Mouse (Mus musculus): ENCODE measurements at regions not wholly inside any gene's neighbourhood (a gene's known extent, or its start where the extent isn't known, plus 50 kb on each side); places are given as distances from the start of the nearest gene placed in this dataset.

DNA sequence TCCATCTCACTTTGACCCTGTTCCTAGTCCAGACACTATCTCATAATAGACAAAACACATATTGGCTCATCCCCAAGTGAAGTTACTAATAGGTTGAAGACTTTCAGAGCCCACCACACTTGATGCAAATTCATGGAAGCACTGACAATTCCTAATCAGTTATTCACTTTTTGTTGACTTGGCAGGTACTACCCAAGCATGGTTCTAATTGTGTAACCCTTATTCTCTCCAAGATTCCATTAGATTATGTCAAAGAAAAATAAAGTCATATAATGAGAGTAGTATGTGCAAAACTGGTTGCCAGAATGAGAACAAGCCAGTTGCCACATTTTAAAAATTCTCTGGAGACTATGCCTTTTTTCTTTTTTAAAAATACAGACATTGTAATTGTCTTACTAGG, 426.7 kb upstream of the Pik3r1 start:
- Histone ChIP-seq H3K4me2 (ENCODE audit: low read depth, low read length) (no peak overlapping the region), H3K9me3 (ENCODE audit: low read length) (no peaks in the 10 kb centered on the region), H3K27me3 (ENCODE audit: insufficient read depth, low read length) (no peaks in the 10 kb centered on the region), H3K4me3 (ENCODE audit: low read depth, low read length) (no peak overlapping the region), H3K4me1 (ENCODE audit: insufficient read depth) (no peaks in the 10 kb centered on the region), H3K36me3 (replicated peaks; ENCODE audit: insufficient read depth, low read length) (no peaks in the 10 kb centered on the region), H3K9ac (replicated peaks) (no peak overlapping the region), H3K27ac (ENCODE audit: low read depth) (no peak overlapping the region)
- ATAC-seq, result no peak
- DNase-seq, result no peak
- no peak for TF ChIP-seq CTCF (IDR thresholded peaks at IDR 0.05; ENCODE audit: low read depth)
- no peak for TF ChIP-seq EP300 (IDR thresholded peaks at IDR 0.05; ENCODE audit: low read depth)

DNA sequence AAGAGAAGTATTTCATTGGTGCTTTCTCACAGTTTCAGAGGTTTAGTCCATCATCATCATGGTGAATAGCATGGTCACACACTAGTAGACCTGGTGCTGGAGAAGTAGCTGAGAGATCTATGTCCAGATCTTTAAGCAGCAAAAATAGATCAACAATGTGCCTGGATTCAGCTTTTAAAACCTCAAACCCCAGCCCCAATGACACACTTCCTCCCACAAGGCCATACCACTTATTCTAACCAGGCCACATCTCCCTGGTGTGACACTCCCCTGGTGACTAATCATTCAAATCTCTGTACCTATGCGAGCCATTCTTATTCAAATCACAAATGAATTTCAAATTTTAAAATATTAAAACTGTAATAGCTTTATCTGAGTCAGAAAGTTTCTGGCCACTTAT, 434.3 kb upstream of the Pik3r1 start:
- ATAC-seq (no peak), DNase-seq (no peak)
- Histone ChIP-seq H3K4me1 (ENCODE audit: insufficient read depth) (no peaks in the 10 kb centered on the region), H3K9ac (replicated peaks) (no peak overlapping the region), H3K36me3 (replicated peaks; ENCODE audit: insufficient read depth, low read length) (no peaks in the 10 kb centered on the region), H3K9me3 (ENCODE audit: low read length) (no peaks in the 10 kb centered on the region), H3K4me3 (ENCODE audit: low read depth, low read length) (no peak overlapping the region), H3K27me3 (ENCODE audit: insufficient read depth, low read length) (no peaks in the 10 kb centered on the region), H3K4me2 (ENCODE audit: low read depth, low read length) (no peak overlapping the region), H3K27ac (ENCODE audit: low read depth) (no peak overlapping the region)
- no peak for TF ChIP-seq CTCF (IDR thresholded peaks at IDR 0.05; ENCODE audit: low read depth)
- TF ChIP-seq EP300 (IDR thresholded peaks at IDR 0.05; ENCODE audit: low read depth), result no peak
- 76% methylated on average over 1 of the region's 1 CpGs for WGBS (ENCODE audit: insufficient replicate concordance)

DNA sequence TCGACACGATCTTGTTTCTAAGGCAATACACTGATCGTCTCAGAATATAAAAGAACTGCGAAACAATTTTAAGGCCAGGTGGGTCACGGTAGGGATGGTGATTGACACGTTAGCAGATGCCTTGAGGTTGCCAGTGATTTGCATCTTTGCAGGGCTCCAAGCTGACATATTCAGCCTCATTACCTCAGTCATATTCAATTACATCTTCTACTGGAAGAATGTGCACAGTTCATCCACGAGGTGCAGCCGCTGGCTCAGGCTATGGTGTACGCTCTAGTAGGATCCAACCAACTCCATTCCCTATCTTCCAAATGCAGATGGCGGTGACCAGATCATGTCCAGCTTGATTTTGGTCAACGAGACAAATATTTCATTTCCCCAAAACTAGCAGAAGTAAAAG, 450.5 kb upstream of the Pik3r1 start:
- H3K4me3 ChIP-seq (ENCODE audit: low read depth, low read length), result no peak overlapping the region
- no peak overlapping the region for H3K4me2 ChIP-seq (ENCODE audit: low read depth, low read length)
- DNase-seq (no peak), ATAC-seq (no peak)
- H3K9me3 ChIP-seq (ENCODE audit: low read length), result no peaks in the 10 kb centered on the region
- WGBS (ENCODE audit: insufficient replicate concordance), result 85% methylated on average over 11 of the region's 11 CpGs
- no peak for TF ChIP-seq EP300 (IDR thresholded peaks at IDR 0.05; ENCODE audit: low read depth)
- TF ChIP-seq CTCF (IDR thresholded peaks at IDR 0.05; ENCODE audit: low read depth), result no peak
- no peak overlapping the region for H3K9ac ChIP-seq (replicated peaks)
- no peaks in the 10 kb centered on the region for H3K36me3 ChIP-seq (replicated peaks; ENCODE audit: insufficient read depth, low read length)
- H3K4me1 ChIP-seq (ENCODE audit: insufficient read depth), result no peaks in the 10 kb centered on the region
- H3K27me3 ChIP-seq (ENCODE audit: insufficient read depth, low read length), result no peaks in the 10 kb centered on the region
- no peak overlapping the region for H3K27ac ChIP-seq (ENCODE audit: low read depth)

DNA sequence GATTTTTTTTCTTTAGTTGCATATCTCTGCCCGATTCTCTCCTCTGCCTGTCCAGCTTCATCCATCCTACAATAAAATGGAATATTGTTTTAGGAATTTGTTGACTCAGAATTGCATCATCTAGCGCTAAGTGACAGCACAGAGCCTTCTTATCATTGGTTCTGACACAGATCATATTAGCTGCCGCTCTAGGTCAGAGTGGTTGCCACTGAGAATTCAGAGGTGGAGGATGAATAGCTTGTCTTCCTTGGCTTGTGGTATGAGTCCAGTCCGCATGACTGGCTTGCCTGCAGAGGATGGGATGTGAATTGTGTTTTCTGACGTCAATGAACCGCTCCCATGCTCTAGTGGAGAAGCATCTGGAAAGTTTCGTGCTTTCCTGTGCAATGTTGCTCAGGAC, 462.3 kb upstream of the Cd180 start:
- Histone ChIP-seq H3K4me3 (ENCODE audit: low read depth, low read length) (no peak overlapping the region), H3K4me2 (ENCODE audit: low read depth, low read length) (no peak overlapping the region), H3K36me3 (replicated peaks; ENCODE audit: insufficient read depth, low read length) (no peaks in the 10 kb centered on the region), H3K4me1 (ENCODE audit: insufficient read depth) (no peaks in the 10 kb centered on the region), H3K9ac (replicated peaks) (no peak overlapping the region), H3K9me3 (ENCODE audit: low read length) (no peaks in the 10 kb centered on the region), H3K27ac (ENCODE audit: low read depth) (no peak overlapping the region), H3K27me3 (ENCODE audit: insufficient read depth, low read length) (no peaks in the 10 kb centered on the region)
- no peak for TF ChIP-seq CTCF (IDR thresholded peaks at IDR 0.05; ENCODE audit: low read depth)
- no peak for TF ChIP-seq EP300 (IDR thresholded peaks at IDR 0.05; ENCODE audit: low read depth)
- WGBS (ENCODE audit: insufficient replicate concordance), result 69% methylated on average over 7 of the region's 7 CpGs
- DNase-seq, result no peak
- no peak for ATAC-seq

DNA sequence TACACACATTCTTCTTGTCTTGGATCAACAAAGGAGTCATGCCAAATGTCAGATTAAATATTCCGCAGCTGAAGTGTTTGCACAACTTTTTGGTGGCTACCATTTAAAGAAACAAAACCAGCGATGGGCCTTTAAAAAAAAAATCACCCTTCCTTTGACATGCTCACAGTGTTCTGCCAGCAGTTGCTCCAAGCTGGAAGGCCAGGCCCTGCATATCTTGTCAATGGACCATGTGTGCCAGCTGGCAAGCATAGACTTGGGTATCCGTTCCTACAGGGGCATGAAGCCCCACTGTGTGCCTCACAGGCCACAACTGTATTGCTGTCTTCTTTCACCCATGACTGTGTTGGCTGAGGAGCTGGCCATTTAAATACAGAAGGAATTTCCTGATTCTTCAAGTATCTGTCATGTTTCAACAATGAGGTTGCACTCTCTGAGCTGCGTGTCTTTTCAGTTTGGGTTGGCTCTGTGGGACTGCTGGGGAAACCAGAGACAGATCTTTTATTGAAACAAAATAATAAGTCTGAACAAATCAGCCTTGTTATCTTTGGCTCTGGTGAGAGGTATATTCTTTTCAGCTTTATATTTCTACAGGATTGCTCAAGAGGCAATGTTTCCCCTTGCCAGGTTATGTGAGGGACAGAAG, 460.9 kb upstream of the Cd180 start:
- Histone ChIP-seq H3K36me3 (replicated peaks; ENCODE audit: insufficient read depth, low read length) (no peaks in the 10 kb centered on the region), H3K9me3 (ENCODE audit: low read length) (no peaks in the 10 kb centered on the region), H3K27me3 (ENCODE audit: insufficient read depth, low read length) (no peaks in the 10 kb centered on the region), H3K9ac (replicated peaks) (no peak overlapping the region), H3K4me2 (ENCODE audit: low read depth, low read length) (no peak overlapping the region), H3K4me3 (ENCODE audit: low read depth, low read length) (no peak overlapping the region), H3K27ac (ENCODE audit: low read depth) (no peak overlapping the region), H3K4me1 (ENCODE audit: insufficient read depth) (no peaks in the 10 kb centered on the region)
- ATAC-seq, result no peak
- WGBS (ENCODE audit: insufficient replicate concordance), result 75% methylated on average over 4 of the region's 4 CpGs
- DNase-seq, result no peak
- no peak for TF ChIP-seq CTCF (IDR thresholded peaks at IDR 0.05; ENCODE audit: low read depth)
- no peak for TF ChIP-seq EP300 (IDR thresholded peaks at IDR 0.05; ENCODE audit: low read depth)

DNA sequence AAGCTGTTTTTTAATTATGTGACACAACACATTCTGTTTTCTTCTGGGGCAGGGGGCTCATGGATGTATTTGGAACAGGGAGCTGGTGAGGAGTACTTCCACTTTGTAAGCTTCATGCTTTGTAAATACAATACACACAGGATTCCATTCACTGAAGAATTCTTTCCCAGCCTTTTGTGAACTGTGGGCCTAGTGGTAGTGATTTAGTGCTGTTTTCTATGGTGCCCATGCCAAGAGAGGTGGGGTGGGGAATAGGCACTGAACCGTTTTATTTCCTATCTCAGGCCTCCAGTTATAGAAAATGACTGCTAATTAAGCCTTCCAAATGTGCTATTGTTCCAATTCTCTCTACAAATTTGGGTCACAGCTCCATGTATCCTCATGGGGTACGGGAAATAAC, 442.5 kb upstream of the Cd180 start:
- DNase-seq, result no peak
- Histone ChIP-seq H3K27ac (ENCODE audit: low read depth) (no peak overlapping the region), H3K27me3 (ENCODE audit: insufficient read depth, low read length) (no peaks in the 10 kb centered on the region), H3K36me3 (replicated peaks; ENCODE audit: insufficient read depth, low read length) (no peaks in the 10 kb centered on the region), H3K4me1 (ENCODE audit: insufficient read depth) (no peaks in the 10 kb centered on the region), H3K4me3 (ENCODE audit: low read depth, low read length) (no peak overlapping the region), H3K9ac (replicated peaks) (no peak overlapping the region), H3K9me3 (ENCODE audit: low read length) (no peaks in the 10 kb centered on the region), H3K4me2 (ENCODE audit: low read depth, low read length) (no peak overlapping the region)
- no peak for ATAC-seq
- TF ChIP-seq CTCF (IDR thresholded peaks at IDR 0.05; ENCODE audit: low read depth) (no peak), EP300 (IDR thresholded peaks at IDR 0.05; ENCODE audit: low read depth) (no peak)
- 63% methylated on average over 2 of the region's 2 CpGs for WGBS (ENCODE audit: insufficient replicate concordance)

DNA sequence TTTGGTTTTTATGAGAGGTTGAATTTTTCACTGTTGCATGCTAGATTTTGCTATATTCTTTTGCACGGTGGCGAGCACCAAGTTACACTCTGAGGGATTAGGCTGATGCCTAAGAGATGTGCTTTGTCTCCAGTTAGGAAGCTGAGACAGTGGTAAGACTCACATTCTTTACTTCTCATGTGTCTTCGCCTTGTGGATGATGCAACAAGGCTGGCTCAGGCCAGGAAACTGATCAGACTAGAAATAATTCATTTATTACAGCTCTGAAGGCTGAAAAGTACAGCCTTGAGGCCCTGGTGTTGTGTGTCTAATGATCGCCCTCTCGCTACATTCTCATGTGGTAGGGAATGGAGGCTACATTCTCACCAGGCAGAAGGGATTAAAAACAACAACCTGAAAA, 441.6 kb upstream of the Cd180 start:
- Histone ChIP-seq H3K9ac (replicated peaks) (no peak overlapping the region), H3K9me3 (ENCODE audit: low read length) (no peaks in the 10 kb centered on the region), H3K36me3 (replicated peaks; ENCODE audit: insufficient read depth, low read length) (no peaks in the 10 kb centered on the region), H3K4me3 (ENCODE audit: low read depth, low read length) (no peak overlapping the region), H3K27me3 (ENCODE audit: insufficient read depth, low read length) (no peaks in the 10 kb centered on the region), H3K4me2 (ENCODE audit: low read depth, low read length) (no peak overlapping the region), H3K27ac (ENCODE audit: low read depth) (no peak overlapping the region), H3K4me1 (ENCODE audit: insufficient read depth) (no peaks in the 10 kb centered on the region)
- 81% methylated on average over 5 of the region's 5 CpGs for WGBS (ENCODE audit: insufficient replicate concordance)
- ATAC-seq (no peak), DNase-seq (no peak)
- TF ChIP-seq CTCF (IDR thresholded peaks at IDR 0.05; ENCODE audit: low read depth), result no peak
- TF ChIP-seq EP300 (IDR thresholded peaks at IDR 0.05; ENCODE audit: low read depth), result no peak

Measured in liver, postnatal 0 days (tissue).